24 mouse cellular contexts compared by ENCODE assay signal in genomic region chr14:90367256-90367936, GRCm38 (mm10).
DNase-seq lines count a peak whose midpoint lies in the region; ATAC-seq and TF ChIP-seq lines count a peak whose summit lies in the region.
"Had no signal": no experiment of that assay in that cellular context is flagged by ENCODE, and none has a peak within 500 bp of the region (broad histone marks: within the 10 kb centered on the region; RNA-seq: fewer than 3 reads in every experiment).

No protein-coding gene starts in this region.

- 39% methylated on average over 3 of the region's 3 CpGs for WGBS in hindbrain, embryonic 12.5 days
- 44% methylated on average over 3 of the region's 3 CpGs for WGBS in hindbrain, embryonic 13.5 days
- WGBS in hindbrain, postnatal 0 days, result 42% methylated on average over 3 of the region's 3 CpGs
- WGBS in midbrain, embryonic 16.5 days, result 23% methylated on average over 3 of the region's 3 CpGs

- no peaks in the 10 kb centered on the region for H3K4me1 ChIP-seq in hindbrain, embryonic 12.5 days
- H3K4me1 ChIP-seq in hindbrain, embryonic 13.5 days (replicated peaks), result no peaks in the 10 kb centered on the region
- H3K4me1 ChIP-seq in hindbrain, postnatal 0 days (ENCODE audit: insufficient read depth, low read length), result no peaks in the 10 kb centered on the region
- H3K4me1 ChIP-seq in midbrain, embryonic 16.5 days (ENCODE audit: control insufficient read depth, insufficient read depth, low read length), result no peaks in the 10 kb centered on the region
- H3K4me1 ChIP-seq: embryonic facial prominence, embryonic 13.5 days; intestine, embryonic 15.5 days; limb, embryonic 10.5 days; liver, embryonic 15.5 days; lung, embryonic 15.5 days had no signal

- no peak for ATAC-seq in hindbrain, embryonic 12.5 days (ENCODE audit: low FRiP score)
- no peak for ATAC-seq in hindbrain, embryonic 13.5 days (ENCODE audit: low FRiP score)
- ATAC-seq in hindbrain, postnatal 0 days, result no peak
- ATAC-seq in midbrain, embryonic 16.5 days, result 0 out of 2 replicates have a peak, but pooled peaks have one; percentile 62
- ATAC-seq: CD4-positive, CD25-positive, alpha-beta regulatory T cell, adult 4 months; forebrain, embryonic 16.5 days; intestine, embryonic 15.5 days had no signal

- H3K27ac ChIP-seq in hindbrain, embryonic 12.5 days, result peak overlapping the region; percentile 26; the same call in 1 of the 2 replicates
- H3K27ac ChIP-seq in hindbrain, embryonic 13.5 days, result no peak overlapping the region
- no peak overlapping the region for H3K27ac ChIP-seq in hindbrain, postnatal 0 days
- peak overlapping the region; percentile 60; the same call in 1 of the 2 replicates for H3K27ac ChIP-seq in midbrain, embryonic 16.5 days (ENCODE audit: low read length)
- H3K27ac ChIP-seq: embryonic facial prominence, embryonic 13.5 days; intestine, embryonic 15.5 days; layer of hippocampus, adult 2 months; limb, embryonic 10.5 days; liver, embryonic 15.5 days; lung, embryonic 15.5 days had no signal

- peak; percentile 7 for DNase-seq in adrenal gland, postnatal 14 days
- no peak for DNase-seq in adrenal gland, postnatal 4 days (ENCODE audit: low spot score in 2 of 2)
- peak; percentile 6 for DNase-seq in hindbrain, postnatal 0 days (ENCODE audit: low spot score)
- DNase-seq in right cerebral cortex, adult 18-20 months, result no peak
- DNase-seq: cerebellum, adult 9-11 months; gastrocnemius, postnatal 10 days; kidney, adult 9 months; kidney, postnatal 25 days; liver; right cerebral cortex, postnatal 25 days; spleen, adult 18-20 months had no signal

- H3K4me2 ChIP-seq in hindbrain, embryonic 12.5 days (replicated peaks), result no peak overlapping the region
- H3K4me2 ChIP-seq in hindbrain, embryonic 13.5 days, result no peak overlapping the region
- no peak overlapping the region for H3K4me2 ChIP-seq in hindbrain, postnatal 0 days (ENCODE audit: low read depth, low read length)
- no peak overlapping the region for H3K4me2 ChIP-seq in midbrain, embryonic 16.5 days (ENCODE audit: low read length)
- H3K4me2 ChIP-seq: embryonic facial prominence, embryonic 13.5 days; heart, embryonic 11.5 days; intestine, embryonic 15.5 days; liver, embryonic 15.5 days; lung, embryonic 15.5 days had no signal

- no peak overlapping the region for H3K9ac ChIP-seq in hindbrain, embryonic 12.5 days
- H3K9ac ChIP-seq in hindbrain, embryonic 13.5 days, result no peak overlapping the region
- H3K9ac ChIP-seq in hindbrain, postnatal 0 days (replicated peaks; ENCODE audit: low read length), result no peak overlapping the region
- no peak overlapping the region for H3K9ac ChIP-seq in midbrain, embryonic 16.5 days (ENCODE audit: low read depth, low read length)
- H3K9ac ChIP-seq: embryonic facial prominence, embryonic 13.5 days; intestine, embryonic 15.5 days; liver, embryonic 15.5 days; lung, embryonic 15.5 days had no signal

- no peak overlapping the region for H3K4me3 ChIP-seq in hindbrain, embryonic 12.5 days
- no peak overlapping the region for H3K4me3 ChIP-seq in hindbrain, embryonic 13.5 days
- no peak overlapping the region for H3K4me3 ChIP-seq in hindbrain, postnatal 0 days (ENCODE audit: low read length)
- no peak overlapping the region for H3K4me3 ChIP-seq in midbrain, embryonic 16.5 days (ENCODE audit: low read depth, low read length)
- H3K4me3 ChIP-seq: embryonic facial prominence, embryonic 13.5 days; erythroblast, embryonic 14.5 days; intestine, embryonic 15.5 days; layer of hippocampus, adult 2 months; limb, embryonic 10.5 days; liver, embryonic 15.5 days; lung, embryonic 15.5 days had no signal

- no peaks in the 10 kb centered on the region for H3K27me3 ChIP-seq in hindbrain, embryonic 12.5 days
- H3K27me3 ChIP-seq in hindbrain, embryonic 13.5 days, result no peaks in the 10 kb centered on the region
- H3K27me3 ChIP-seq in hindbrain, postnatal 0 days (ENCODE audit: insufficient read depth, low read length), result no peaks in the 10 kb centered on the region
- H3K27me3 ChIP-seq in midbrain, embryonic 16.5 days (ENCODE audit: control insufficient read depth, insufficient read depth, low read depth, low read length), result no peaks in the 10 kb centered on the region
- H3K27me3 ChIP-seq: embryonic facial prominence, embryonic 13.5 days; intestine, embryonic 15.5 days; liver, embryonic 15.5 days; lung, embryonic 15.5 days had no signal

- no peak for TF ChIP-seq CTCF in hindbrain, postnatal 0 days (IDR thresholded peaks at IDR 0.05; ENCODE audit: low read depth)

- no peaks in the 10 kb centered on the region for H3K9me3 ChIP-seq in hindbrain, embryonic 12.5 days (replicated peaks)
- H3K9me3 ChIP-seq in hindbrain, embryonic 13.5 days, result no peaks in the 10 kb centered on the region
- no peaks in the 10 kb centered on the region for H3K9me3 ChIP-seq in hindbrain, postnatal 0 days (ENCODE audit: low read length)
- H3K9me3 ChIP-seq in midbrain, embryonic 16.5 days (replicated peaks; ENCODE audit: control insufficient read depth, low read length, poor library complexity, severe bottlenecking), result no peaks in the 10 kb centered on the region
- H3K9me3 ChIP-seq: embryonic facial prominence, embryonic 13.5 days; intestine, embryonic 15.5 days; limb, embryonic 10.5 days; liver, embryonic 15.5 days; lung, embryonic 15.5 days had no signal

- H3K36me3 ChIP-seq in hindbrain, embryonic 12.5 days, result no peaks in the 10 kb centered on the region
- H3K36me3 ChIP-seq in hindbrain, embryonic 13.5 days, result no peaks in the 10 kb centered on the region
- H3K36me3 ChIP-seq in hindbrain, postnatal 0 days (ENCODE audit: insufficient read depth, low read length), result no peaks in the 10 kb centered on the region
- no peaks in the 10 kb centered on the region for H3K36me3 ChIP-seq in midbrain, embryonic 16.5 days (ENCODE audit: control insufficient read depth, insufficient read depth, low read length)
- H3K36me3 ChIP-seq: embryonic facial prominence, embryonic 13.5 days; intestine, embryonic 15.5 days; limb, embryonic 10.5 days; liver, embryonic 15.5 days; lung, embryonic 15.5 days had no signal

Comparison
In these comparisons a context has a peak if more than half of its experiments do, and no peak if none do; other contexts are left out.
1. DNase-seq: peak in adrenal gland, postnatal 14 days (single experiment) and hindbrain, postnatal 0 days (single experiment); none in adrenal gland, postnatal 4 days (0 of 2) and right cerebral cortex, adult 18-20 months (single experiment).
2. H3K27ac ChIP-seq: peak in hindbrain, embryonic 12.5 days (single experiment) and midbrain, embryonic 16.5 days (single experiment); none in hindbrain, embryonic 13.5 days (single experiment) and hindbrain, postnatal 0 days (single experiment).